Mouse (Mus musculus): ENCODE measurements around the gene Caln1.
A peak's percentile ranks its signal among the peaks of the same experiment; 100 is the strongest.

Gene Caln1

DNA sequence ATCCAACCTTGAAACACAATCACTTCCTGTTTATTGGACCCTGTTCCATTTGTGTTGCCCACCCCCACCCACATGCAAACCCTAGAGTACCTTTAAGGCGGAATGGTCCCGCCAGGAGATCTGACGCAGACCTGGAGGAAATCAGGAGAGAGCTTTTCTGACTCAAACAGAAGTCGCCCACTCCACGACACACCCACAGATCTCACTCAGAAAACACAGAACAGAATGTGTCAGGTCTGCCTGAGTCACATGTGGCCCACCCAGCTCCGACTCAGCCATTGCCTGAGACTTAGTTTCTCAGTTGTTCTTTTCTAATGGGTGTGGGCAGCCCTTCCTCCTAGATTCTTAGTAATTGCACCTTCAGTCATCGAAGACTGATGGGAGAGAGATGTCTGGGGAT lies 485.2 kb downstream of the Caln1 start:
- peaks cover 30% of the 10 kb centered on the region for H3K4me1 ChIP-seq (replicated peaks; ENCODE audit: low read depth, low read length)
- TF ChIP-seq NANOG (IDR thresholded peaks at IDR 0.05; ENCODE audit: borderline replicate concordance, low read length) (no peak), CTCF (conservative IDR thresholded peaks at IDR 0.05; ENCODE audit: low read length) (no peak), POU5F1 (IDR thresholded peaks at IDR 0.05; ENCODE audit: borderline replicate concordance, low read length) (no peak)
- no peaks in the 10 kb centered on the region for H3K36me3 ChIP-seq (ENCODE audit: insufficient read depth, low read length)

DNA sequence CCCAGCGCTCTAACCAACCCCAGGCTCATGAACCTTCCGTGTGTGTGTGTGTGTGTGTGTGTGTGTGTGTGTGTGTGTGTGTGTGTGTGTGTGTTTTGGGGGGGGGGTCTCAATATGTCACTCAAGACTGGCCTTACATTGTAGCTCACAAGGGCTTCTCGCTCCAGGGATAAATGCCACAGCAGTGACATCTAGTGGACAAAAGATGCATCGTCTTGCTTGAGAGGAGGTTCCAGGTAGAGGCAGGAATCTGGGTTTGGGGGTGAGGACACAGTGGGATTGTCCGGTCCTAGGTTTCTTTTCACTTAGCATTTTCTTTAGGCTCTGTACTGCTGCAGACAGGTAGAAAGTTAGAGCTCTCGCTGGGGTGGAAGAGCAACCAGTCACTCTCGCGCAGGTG lies 488.9 kb downstream of the Caln1 start:
- no peaks in the 10 kb centered on the region for H3K36me3 ChIP-seq (ENCODE audit: insufficient read depth, low read length)
- H3K9me3 ChIP-seq (ENCODE audit: low read length): no peaks in the 10 kb centered on the region
- peaks cover 7% of the 10 kb centered on the region for H3K4me1 ChIP-seq (replicated peaks; ENCODE audit: low read depth, low read length)
- no peaks in the 10 kb centered on the region for H3K27me3 ChIP-seq (ENCODE audit: insufficient read depth, low read length)
- H3K4me3 ChIP-seq (replicated peaks; ENCODE audit: low read length): no peak overlapping the region
- TF ChIP-seq CTCF (conservative IDR thresholded peaks at IDR 0.05; ENCODE audit: low read length): peak; percentile 81
- no peak for TF ChIP-seq NANOG (IDR thresholded peaks at IDR 0.05; ENCODE audit: borderline replicate concordance, low read length)
- TF ChIP-seq POU5F1 (IDR thresholded peaks at IDR 0.05; ENCODE audit: borderline replicate concordance, low read length): no peak

More for the DNA sequence above, 485.2 kb downstream of the Caln1 start:
- Histone ChIP-seq H3K9me3 (ENCODE audit: low read length) (no peaks in the 10 kb centered on the region), H3K4me3 (replicated peaks; ENCODE audit: low read length) (no peak overlapping the region), H3K27me3 (ENCODE audit: insufficient read depth, low read length) (no peaks in the 10 kb centered on the region)

DNA sequence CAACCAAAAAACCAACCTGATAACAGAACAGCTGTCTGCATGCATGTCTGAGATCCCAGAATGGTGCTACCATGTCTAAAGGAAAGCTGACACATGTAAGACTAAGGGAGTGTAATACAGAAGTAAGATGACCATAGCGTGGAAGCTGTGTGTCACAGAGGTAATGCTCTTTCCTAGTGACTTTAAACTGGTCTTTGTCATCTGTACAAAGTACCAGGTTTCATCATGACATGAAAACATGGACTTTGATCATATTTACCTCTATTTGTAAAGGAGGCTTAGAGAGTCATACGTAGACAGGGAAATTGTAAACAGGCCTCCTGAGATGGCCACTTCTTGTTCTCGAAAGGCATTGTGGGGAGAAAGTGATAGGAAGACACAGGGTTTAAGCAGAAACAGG lies 489.5 kb downstream of the Caln1 start:
- peaks cover 7% of the 10 kb centered on the region for H3K4me1 ChIP-seq (replicated peaks; ENCODE audit: low read depth, low read length)
- TF ChIP-seq NANOG (IDR thresholded peaks at IDR 0.05; ENCODE audit: borderline replicate concordance, low read length): no peak
- no peak overlapping the region for H3K4me3 ChIP-seq (replicated peaks; ENCODE audit: low read length)
- H3K36me3 ChIP-seq (ENCODE audit: insufficient read depth, low read length): no peaks in the 10 kb centered on the region
- no peaks in the 10 kb centered on the region for H3K9me3 ChIP-seq (ENCODE audit: low read length)
- no peaks in the 10 kb centered on the region for H3K27me3 ChIP-seq (ENCODE audit: insufficient read depth, low read length)

DNA sequence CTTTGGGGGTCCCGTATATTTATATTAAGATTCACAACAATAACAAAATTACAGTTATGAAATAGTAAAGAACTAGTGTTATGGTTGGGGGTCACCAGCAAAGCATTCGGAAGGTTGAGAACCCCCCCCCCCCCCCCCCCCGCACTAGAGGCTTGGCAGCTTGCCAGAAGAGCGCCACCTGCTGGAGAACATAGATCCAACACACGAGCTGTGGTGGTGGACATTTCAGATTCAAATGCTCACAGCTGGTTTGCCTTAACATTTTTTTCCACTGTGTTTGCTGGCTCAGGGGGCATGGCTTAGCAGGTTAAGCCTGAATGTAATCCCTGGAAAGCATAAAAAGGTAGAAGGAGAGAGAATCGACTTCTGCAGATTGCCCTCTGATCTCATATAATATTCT lies 490.5 kb downstream of the Caln1 start:
- H3K27me3 ChIP-seq (ENCODE audit: insufficient read depth, low read length): no peaks in the 10 kb centered on the region
- TF ChIP-seq NANOG (IDR thresholded peaks at IDR 0.05; ENCODE audit: borderline replicate concordance, low read length) (no peak), CTCF (conservative IDR thresholded peaks at IDR 0.05; ENCODE audit: low read length) (0 out of 2 replicates have a peak, but pooled peaks have one; percentile 8), POU5F1 (IDR thresholded peaks at IDR 0.05; ENCODE audit: borderline replicate concordance, low read length) (no peak)
- H3K9me3 ChIP-seq (ENCODE audit: low read length): no peaks in the 10 kb centered on the region

DNA sequence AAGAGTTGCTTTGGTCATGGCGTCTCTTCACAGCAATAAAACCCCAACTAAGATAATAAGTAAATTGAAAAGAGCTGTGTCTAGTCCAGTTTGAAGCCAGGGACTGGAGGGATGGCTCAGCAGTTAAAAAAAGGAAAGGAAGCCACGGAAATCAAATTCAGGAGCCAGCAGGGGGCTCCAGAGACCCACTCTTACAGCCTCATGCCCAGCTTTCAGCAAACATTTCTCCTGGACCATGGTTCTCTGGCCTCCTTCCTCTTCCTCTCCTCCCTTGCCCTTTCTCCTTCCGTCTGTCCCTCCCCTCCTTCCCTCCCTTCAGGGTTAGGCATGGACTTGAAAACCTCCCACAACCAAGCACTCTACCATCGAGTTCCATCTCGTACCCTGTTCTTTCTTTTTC lies 493.0 kb downstream of the Caln1 start:
- Histone ChIP-seq H3K9me3 (ENCODE audit: low read length) (no peaks in the 10 kb centered on the region), H3K36me3 (ENCODE audit: insufficient read depth, low read length) (no peaks in the 10 kb centered on the region), H3K4me1 (replicated peaks; ENCODE audit: low read depth, low read length) (no peaks in the 10 kb centered on the region), H3K4me3 (replicated peaks; ENCODE audit: low read length) (no peak overlapping the region), H3K27me3 (ENCODE audit: insufficient read depth, low read length) (no peaks in the 10 kb centered on the region)
- TF ChIP-seq CTCF (conservative IDR thresholded peaks at IDR 0.05; ENCODE audit: low read length) (peak; percentile 27), POU5F1 (IDR thresholded peaks at IDR 0.05; ENCODE audit: borderline replicate concordance, low read length) (no peak)

More for the DNA sequence above, 490.5 kb downstream of the Caln1 start:
- H3K36me3 ChIP-seq (ENCODE audit: insufficient read depth, low read length): no peaks in the 10 kb centered on the region
- H3K4me1 ChIP-seq (replicated peaks; ENCODE audit: low read depth, low read length): no peaks in the 10 kb centered on the region
- no peak overlapping the region for H3K4me3 ChIP-seq (replicated peaks; ENCODE audit: low read length)

DNA sequence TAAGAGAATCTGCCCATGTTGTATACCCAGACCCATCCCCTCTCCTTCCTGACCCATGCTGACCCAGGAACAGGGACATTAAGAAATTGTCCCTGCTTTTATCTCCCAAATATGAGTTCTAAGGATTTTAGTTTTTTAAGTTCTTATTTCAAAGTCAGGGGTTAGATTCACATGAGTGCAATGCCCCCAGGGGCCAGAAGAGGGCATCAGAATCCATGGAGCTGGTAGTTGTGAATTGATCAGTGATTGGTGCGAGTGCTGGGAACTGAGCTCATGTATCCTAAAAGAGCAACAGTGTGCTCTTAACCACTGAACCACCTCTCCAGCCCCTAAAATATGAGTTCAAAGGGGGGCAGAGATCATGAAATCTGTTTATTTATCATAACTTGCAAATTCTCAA lies 500.6 kb downstream of the Caln1 start:
- Histone ChIP-seq H3K4me1 (replicated peaks; ENCODE audit: low read depth, low read length) (no peaks in the 10 kb centered on the region), H3K27me3 (ENCODE audit: insufficient read depth, low read length) (no peaks in the 10 kb centered on the region)
- no peak for TF ChIP-seq NANOG (IDR thresholded peaks at IDR 0.05; ENCODE audit: borderline replicate concordance, low read length)
- TF ChIP-seq CTCF (conservative IDR thresholded peaks at IDR 0.05; ENCODE audit: low read length): peak; percentile 64

DNA sequence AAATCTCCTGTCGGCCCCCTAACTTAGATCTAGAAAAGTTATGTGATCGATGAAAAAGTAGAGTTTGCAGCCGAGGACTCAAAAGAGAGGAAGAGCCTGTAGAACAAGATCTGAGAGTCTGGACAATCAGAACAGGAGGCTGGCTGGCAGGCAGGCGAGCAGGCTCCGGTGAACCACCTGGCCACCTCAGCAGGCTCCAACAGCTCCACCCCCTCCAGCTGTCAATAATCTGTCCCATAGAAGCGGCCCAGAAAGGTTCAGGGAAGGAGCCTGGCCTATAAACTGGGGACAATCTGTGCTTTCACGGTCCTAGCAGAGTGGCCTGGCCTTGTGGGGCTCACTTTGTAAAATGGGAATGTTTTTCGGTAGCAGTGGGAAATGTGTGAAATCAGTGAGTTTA lies 501.8 kb downstream of the Caln1 start:
- no peaks in the 10 kb centered on the region for H3K27me3 ChIP-seq (ENCODE audit: insufficient read depth, low read length)
- H3K4me1 ChIP-seq (replicated peaks; ENCODE audit: low read depth, low read length): no peaks in the 10 kb centered on the region
- TF ChIP-seq POU5F1 (IDR thresholded peaks at IDR 0.05; ENCODE audit: borderline replicate concordance, low read length): no peak
- TF ChIP-seq NANOG (IDR thresholded peaks at IDR 0.05; ENCODE audit: borderline replicate concordance, low read length): no peak
- TF ChIP-seq CTCF (conservative IDR thresholded peaks at IDR 0.05; ENCODE audit: low read length): no peak
- H3K9me3 ChIP-seq (ENCODE audit: low read length): peaks cover 21% of the 10 kb centered on the region
- no peaks in the 10 kb centered on the region for H3K36me3 ChIP-seq (ENCODE audit: insufficient read depth, low read length)
- no peak overlapping the region for H3K4me3 ChIP-seq (replicated peaks; ENCODE audit: low read length)

More for the DNA sequence above, 500.6 kb downstream of the Caln1 start:
- no peaks in the 10 kb centered on the region for H3K36me3 ChIP-seq (ENCODE audit: insufficient read depth, low read length)
- H3K4me3 ChIP-seq (replicated peaks; ENCODE audit: low read length): no peak overlapping the region
- H3K9me3 ChIP-seq (ENCODE audit: low read length): peaks cover 12% of the 10 kb centered on the region

DNA sequence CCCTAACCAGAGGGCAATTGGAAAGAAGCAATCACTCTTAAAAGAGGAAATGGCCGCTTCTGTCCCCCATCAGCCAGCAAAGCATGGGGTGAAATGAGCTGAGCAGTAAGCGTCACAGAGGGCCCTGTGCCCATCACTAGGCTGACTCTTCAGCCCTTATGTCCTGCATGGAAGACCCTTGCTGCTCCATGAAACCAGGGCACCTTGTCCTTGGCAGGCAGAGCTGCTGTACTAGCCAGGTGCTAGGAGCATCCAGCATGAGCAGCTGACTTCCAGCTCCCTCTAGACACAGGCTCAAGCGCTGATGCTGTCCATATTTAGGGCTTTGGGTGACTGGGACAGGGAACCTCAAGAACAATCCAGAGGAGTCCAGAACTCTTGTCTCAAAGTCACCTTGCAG lies 506.1 kb downstream of the Caln1 start:
- Histone ChIP-seq H3K9me3 (ENCODE audit: low read length) (peaks cover 21% of the 10 kb centered on the region), H3K4me3 (replicated peaks; ENCODE audit: low read length) (no peak overlapping the region), H3K27me3 (ENCODE audit: insufficient read depth, low read length) (no peaks in the 10 kb centered on the region), H3K36me3 (ENCODE audit: insufficient read depth, low read length) (no peaks in the 10 kb centered on the region), H3K4me1 (replicated peaks; ENCODE audit: low read depth, low read length) (no peaks in the 10 kb centered on the region)
- TF ChIP-seq POU5F1 (IDR thresholded peaks at IDR 0.05; ENCODE audit: borderline replicate concordance, low read length) (no peak), NANOG (IDR thresholded peaks at IDR 0.05; ENCODE audit: borderline replicate concordance, low read length) (no peak), CTCF (conservative IDR thresholded peaks at IDR 0.05; ENCODE audit: low read length) (no peak)

DNA sequence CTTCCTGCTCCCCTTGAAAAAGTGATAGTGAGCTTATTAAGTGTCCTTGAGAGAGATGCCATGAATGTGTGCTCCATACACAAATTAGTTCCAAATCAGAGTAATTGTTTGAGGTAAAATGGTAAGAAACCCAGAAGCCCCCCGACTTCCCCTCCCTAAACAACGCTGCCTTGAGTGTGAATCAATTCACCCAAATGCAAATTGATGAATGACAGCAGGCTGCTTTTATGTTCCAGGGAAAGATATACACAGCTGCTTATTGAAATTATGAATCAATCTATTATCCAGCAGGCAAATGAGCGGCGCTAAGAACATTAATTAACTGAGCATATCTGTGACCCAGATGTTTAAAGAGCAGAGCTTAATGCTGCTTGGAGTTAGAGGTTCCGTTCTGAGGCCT lies 511.1 kb downstream of the Caln1 start:
- TF ChIP-seq NANOG (IDR thresholded peaks at IDR 0.05; ENCODE audit: borderline replicate concordance, low read length) (no peak), POU5F1 (IDR thresholded peaks at IDR 0.05; ENCODE audit: borderline replicate concordance, low read length) (no peak), CTCF (conservative IDR thresholded peaks at IDR 0.05; ENCODE audit: low read length) (no peak)
- Histone ChIP-seq H3K4me1 (replicated peaks; ENCODE audit: low read depth, low read length) (no peaks in the 10 kb centered on the region), H3K27me3 (ENCODE audit: insufficient read depth, low read length) (no peaks in the 10 kb centered on the region), H3K9me3 (ENCODE audit: low read length) (peaks cover 8% of the 10 kb centered on the region), H3K36me3 (ENCODE audit: insufficient read depth, low read length) (no peaks in the 10 kb centered on the region), H3K4me3 (replicated peaks; ENCODE audit: low read length) (no peak overlapping the region)

Data from E14TG2a.4 (cell line).